Mouse (Mus musculus): ENCODE results near the gene Pbx1. TPM values are rescaled to one million over a fixed set of nuclear protein-coding genes. Genes with fewer than 3 reads are reported as not detected.

The Pbx1 gene
- total and polyA plus RNA-seq, 3 experiments, result 0.10 TPM; not detected in 2

DNA sequence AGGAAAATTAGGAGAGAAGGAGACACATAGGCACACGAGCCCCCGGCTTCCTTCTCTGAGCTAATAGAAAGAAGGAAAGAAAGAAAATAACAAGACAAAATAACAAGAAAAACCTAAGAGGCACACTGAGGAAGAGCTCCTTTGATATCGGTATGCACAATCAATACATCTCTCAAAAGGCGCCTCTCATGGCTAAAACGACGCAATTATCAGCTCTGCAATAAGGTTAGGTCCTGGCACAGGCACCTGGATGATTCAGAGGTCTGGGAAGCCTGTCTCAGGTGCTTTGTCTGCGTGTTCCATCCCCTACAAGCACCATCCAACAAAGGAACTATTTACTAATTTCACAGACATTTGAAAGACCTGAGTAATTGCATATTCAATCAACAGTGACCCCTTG is 5.8 kb downstream of the Pbx1 start:
- H3K4me3 ChIP-seq (ENCODE audit: control insufficient read depth in 1 of 2, insufficient read depth in 1 of 2, low read depth in 2 of 2, low read length in 2 of 2), result no peak overlapping the region
- H3K79me2 ChIP-seq (ENCODE audit: control insufficient read depth, insufficient read depth, low read length, poor library complexity), result no peaks in the 10 kb centered on the region
- DNase-seq (ENCODE audit: low read depth, low spot score), result no peak
- H3K36me3 ChIP-seq (ENCODE audit: control insufficient read depth in 1 of 2, insufficient read depth in 2 of 2, low read length in 2 of 2), result no peaks in the 10 kb centered on the region
- no peak overlapping the region for H3K9ac ChIP-seq (ENCODE audit: control insufficient read depth, low read depth, low read length, poor library complexity, severe bottlenecking)
- H3K9me3 ChIP-seq (replicated peaks; ENCODE audit: insufficient read depth, low read length), result no peaks in the 10 kb centered on the region
- no peak for TF ChIP-seq E2F4 (IDR thresholded peaks at IDR 0.05; ENCODE audit: borderline replicate concordance, low read depth, low read length)
- no peak for TF ChIP-seq RAD21 (IDR thresholded peaks at IDR 0.05; ENCODE audit: low read depth, low read length)
- TF ChIP-seq MAFK (IDR thresholded peaks at IDR 0.05; ENCODE audit: borderline replicate concordance, low read depth, low read length), result no peak
- no peak for TF ChIP-seq TBP (IDR thresholded peaks at IDR 0.05; ENCODE audit: low read depth, low read length)
- no peak for TF ChIP-seq ZMIZ1 (IDR thresholded peaks at IDR 0.05; ENCODE audit: low read depth, low read length)
- no peak for TF ChIP-seq CTCF (IDR thresholded peaks at IDR 0.05 in 2 of 3, conservative IDR thresholded peaks at IDR 0.05 in 1 of 3; ENCODE audit: control insufficient read depth in 1 of 3, insufficient read depth in 1 of 3, low read depth in 2 of 3, low read length in 3 of 3, poor library complexity in 1 of 3, severe bottlenecking in 1 of 3)
- no peak for TF ChIP-seq TCF12 (IDR thresholded peaks at IDR 0.05; ENCODE audit: low read depth, low read length)
- TF ChIP-seq POLR2AphosphoS2 (IDR thresholded peaks at IDR 0.05; ENCODE audit: low read length), result no peak
- TF ChIP-seq BHLHE40 (IDR thresholded peaks at IDR 0.05; ENCODE audit: borderline replicate concordance, low read depth, low read length), result no peak
- TF ChIP-seq ZNF384 (IDR thresholded peaks at IDR 0.05; ENCODE audit: low read depth, low read length), result no peak
- no peak for TF ChIP-seq MAX (IDR thresholded peaks at IDR 0.05; ENCODE audit: low read length)
- no peak overlapping the region for H3K27ac ChIP-seq (ENCODE audit: control insufficient read depth, low read depth, low read length)
- no peaks in the 10 kb centered on the region for H3K4me1 ChIP-seq (ENCODE audit: control insufficient read depth in 1 of 2, insufficient read depth in 2 of 2, low read length in 2 of 2)
- H3K27me3 ChIP-seq (ENCODE audit: control insufficient read depth in 1 of 2, insufficient read depth in 2 of 2, low read length in 2 of 2), result no peaks in the 10 kb centered on the region

DNA sequence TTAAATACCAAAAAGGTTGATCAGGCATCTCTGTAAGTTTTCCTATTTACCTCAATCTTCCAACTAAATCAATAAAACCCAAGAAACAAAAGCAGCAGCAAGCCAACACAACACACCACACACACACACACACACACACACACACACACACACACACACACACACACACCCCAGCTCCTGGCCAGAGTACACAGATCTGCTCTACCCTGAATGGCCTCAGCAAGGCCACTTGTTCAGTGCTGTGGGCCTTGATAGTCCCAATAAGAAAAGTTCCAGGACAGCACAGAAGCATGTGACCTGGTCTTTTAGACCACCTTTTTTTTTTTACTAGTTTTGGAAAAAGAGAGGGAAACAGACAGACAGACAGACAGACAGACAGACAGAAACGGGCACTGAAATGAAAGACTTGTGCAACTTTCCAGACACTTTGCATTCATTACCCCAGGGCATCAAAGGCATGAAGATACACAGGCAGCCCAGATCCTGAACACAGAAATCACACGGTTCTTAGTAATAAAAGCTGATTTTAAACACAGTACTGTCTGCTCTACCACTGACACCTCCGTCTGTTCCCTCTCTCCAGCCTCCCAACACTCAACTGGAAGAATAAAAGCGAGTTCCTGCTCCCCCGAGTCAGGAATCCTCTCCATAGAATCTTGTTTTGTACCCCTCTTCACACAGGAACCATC is 6.9 kb downstream of the Pbx1 start:
- Histone ChIP-seq H3K9ac (ENCODE audit: control insufficient read depth, low read depth, low read length, poor library complexity, severe bottlenecking) (no peak overlapping the region), H3K79me2 (ENCODE audit: control insufficient read depth, insufficient read depth, low read length, poor library complexity) (no peaks in the 10 kb centered on the region), H3K27ac (ENCODE audit: control insufficient read depth, low read depth, low read length) (no peak overlapping the region), H3K9me3 (replicated peaks; ENCODE audit: insufficient read depth, low read length) (no peaks in the 10 kb centered on the region), H3K36me3 (ENCODE audit: control insufficient read depth in 1 of 2, insufficient read depth in 2 of 2, low read length in 2 of 2) (no peaks in the 10 kb centered on the region), H3K27me3 (ENCODE audit: control insufficient read depth in 1 of 2, insufficient read depth in 2 of 2, low read length in 2 of 2) (no peaks in the 10 kb centered on the region), H3K4me1 (ENCODE audit: control insufficient read depth in 1 of 2, insufficient read depth in 2 of 2, low read length in 2 of 2) (no peaks in the 10 kb centered on the region), H3K4me3 (ENCODE audit: control insufficient read depth in 1 of 2, insufficient read depth in 1 of 2, low read depth in 2 of 2, low read length in 2 of 2) (no peak overlapping the region)
- DNase-seq (ENCODE audit: low read depth, low spot score), result no peak
- no peak for TF ChIP-seq USF2 (IDR thresholded peaks at IDR 0.05; ENCODE audit: borderline replicate concordance in 1 of 2, insufficient read depth in 1 of 2, low read depth in 1 of 2, low read length in 2 of 2)
- no peak for TF ChIP-seq TAL1 (IDR thresholded peaks at IDR 0.05; ENCODE audit: low read length)
- no peak for TF ChIP-seq SIN3A (IDR thresholded peaks at IDR 0.05; ENCODE audit: low read length)
- no peak for TF ChIP-seq BHLHE40 (IDR thresholded peaks at IDR 0.05; ENCODE audit: borderline replicate concordance, low read depth, low read length)
- no peak for TF ChIP-seq MAZ (IDR thresholded peaks at IDR 0.05; ENCODE audit: low read depth, low read length)
- TF ChIP-seq HCFC1 (IDR thresholded peaks at IDR 0.05; ENCODE audit: low read depth, low read length), result no peak
- no peak for TF ChIP-seq ZNF384 (IDR thresholded peaks at IDR 0.05; ENCODE audit: low read depth, low read length)
- no peak for TF ChIP-seq JUND (IDR thresholded peaks at IDR 0.05; ENCODE audit: low read depth, low read length)
- no peak for TF ChIP-seq GABPA (IDR thresholded peaks at IDR 0.05; ENCODE audit: low read depth, low read length)
- TF ChIP-seq EP300 (IDR thresholded peaks at IDR 0.05; ENCODE audit: low read depth in 1 of 2, low read length in 2 of 2), result no peak
- no peak for TF ChIP-seq TCF12 (IDR thresholded peaks at IDR 0.05; ENCODE audit: low read depth, low read length)
- TF ChIP-seq ZMIZ1 (IDR thresholded peaks at IDR 0.05; ENCODE audit: low read depth, low read length), result no peak
- TF ChIP-seq POLR2AphosphoS5 (IDR thresholded peaks at IDR 0.05; ENCODE audit: borderline replicate concordance, low read depth, low read length), result no peak
- TF ChIP-seq ZKSCAN1 (IDR thresholded peaks at IDR 0.05; ENCODE audit: low read depth, low read length), result no peak
- no peak for TF ChIP-seq NRF1 (IDR thresholded peaks at IDR 0.05; ENCODE audit: insufficient read depth, low read depth, low read length, poor library complexity, severe bottlenecking)
- TF ChIP-seq CTCF (IDR thresholded peaks at IDR 0.05 in 2 of 3, conservative IDR thresholded peaks at IDR 0.05 in 1 of 3; ENCODE audit: control insufficient read depth in 1 of 3, insufficient read depth in 1 of 3, low read depth in 2 of 3, low read length in 3 of 3, poor library complexity in 1 of 3, severe bottlenecking in 1 of 3), result no peak
- TF ChIP-seq UBTF (IDR thresholded peaks at IDR 0.05; ENCODE audit: borderline replicate concordance, insufficient read depth, low read depth, low read length), result no peak
- TF ChIP-seq ETS1 (IDR thresholded peaks at IDR 0.05; ENCODE audit: low read depth, low read length), result no peak
- no peak for TF ChIP-seq CHD1 (IDR thresholded peaks at IDR 0.05; ENCODE audit: low read depth, low read length)

Data from MEL (cell line).